Mouse (Mus musculus) heart, embryonic 15.5 days (tissue): ENCODE results near the gene Nans. TPM values are rescaled to one million over a fixed set of nuclear protein-coding genes. Genes with fewer than 3 reads are reported as not detected.

Experiments used
- polyA plus RNA-seq: library from polyadenylated mRNA; unstranded; fragments of >200 nt; fragmentation: Nextera tagmentation; extraction: Ambion mirVana; gene quantifications from 2 replicates; pipeline ENCODE4 v1.2.1, GENCODE M21; 2015

Gene Nans
- polyA plus RNA-seq, 1 experiment from 2014 or later: 48.0 TPM

Other genes starting within 250 kb of the Nans start
- gene Foxe1, start 145.6 kb upstream of the Nans start, polyA plus RNA-seq: not detected in 2 replicates
- gene Trmo, start 99.8 kb upstream of the Nans start, polyA plus RNA-seq: 7.8 and 8.7 TPM in 2 replicates
- gene Hemgn, start 75.7 kb upstream of the Nans start, polyA plus RNA-seq: 1.1 and 3.5 TPM in 2 replicates
- gene Anp32b, start 38.3 kb upstream of the Nans start, polyA plus RNA-seq: 140 and 162 TPM in 2 replicates
- gene Trim14, start 46.9 kb downstream of the Nans start, polyA plus RNA-seq: 1.7 and 3.7 TPM in 2 replicates
- gene Coro2a, start 113.0 kb downstream of the Nans start, polyA plus RNA-seq: 0.87 and 6.5 TPM in 2 replicates
- 0.55 and 1.1 TPM in 2 replicates for gene Tbc1d2, start 161.0 kb downstream of the Nans start, polyA plus RNA-seq